Mouse (Mus musculus): Measurements from ENCODE around the gene Dlgap1. TPM values are rescaled to one million over a fixed set of nuclear protein-coding genes. Genes with fewer than 3 reads are reported as not detected.

Dlgap1 gene
- polyA plus RNA-seq, 1 experiment from 2014 or later, result 3.8 TPM

- H3K36me3 ChIP-seq (ENCODE audit: control insufficient read depth, insufficient read depth, low read length), result no peaks in the 10 kb centered on the region
- no peaks in the 10 kb centered on the region for H3K4me1 ChIP-seq (ENCODE audit: control insufficient read depth, insufficient read depth, low read length)
- H3K4me2 ChIP-seq (replicated peaks; ENCODE audit: low read depth, low read length), result no peak overlapping the region
- H3K9me3 ChIP-seq (ENCODE audit: control insufficient read depth, low read length), result no peaks in the 10 kb centered on the region
- H3K27ac ChIP-seq (ENCODE audit: low read depth, low read length), result no peak overlapping the region
- no peaks in the 10 kb centered on the region for H3K27me3 ChIP-seq (ENCODE audit: control insufficient read depth, insufficient read depth, low read length)
- no peak for ATAC-seq (ENCODE audit: low FRiP score, low TSS enrichment)
- H3K4me3 ChIP-seq (ENCODE audit: low read length), result no peak overlapping the region
- no peak overlapping the region for H3K9ac ChIP-seq (ENCODE audit: low read depth, low read length)
- WGBS, result 79% methylated on average over 5 of the region's 5 CpGs
These were observed 468.4 kb downstream of the Dlgap1 start for GRCm38 (mm10) chr17:70437229-70437628.

GRCm38 (mm10) chr17:70442976-70443375 is 474.1 kb downstream of the Dlgap1 start:
- no peaks in the 10 kb centered on the region for H3K4me1 ChIP-seq (ENCODE audit: control insufficient read depth, insufficient read depth, low read length)
- H3K27me3 ChIP-seq (ENCODE audit: control insufficient read depth, insufficient read depth, low read length), result no peaks in the 10 kb centered on the region
- H3K36me3 ChIP-seq (ENCODE audit: control insufficient read depth, insufficient read depth, low read length), result no peaks in the 10 kb centered on the region
- no peak for ATAC-seq (ENCODE audit: low FRiP score, low TSS enrichment)
- 91% methylated on average over 14 of the region's 14 CpGs for WGBS
- no peak overlapping the region for H3K27ac ChIP-seq (ENCODE audit: low read depth, low read length)
- H3K4me3 ChIP-seq (ENCODE audit: low read length), result no peak overlapping the region
- no peak overlapping the region for H3K4me2 ChIP-seq (replicated peaks; ENCODE audit: low read depth, low read length)
- no peaks in the 10 kb centered on the region for H3K9me3 ChIP-seq (ENCODE audit: control insufficient read depth, low read length)
- H3K9ac ChIP-seq (ENCODE audit: low read depth, low read length), result no peak overlapping the region

- Histone ChIP-seq H3K4me1 (ENCODE audit: control insufficient read depth, insufficient read depth, low read length) (no peaks in the 10 kb centered on the region), H3K4me3 (ENCODE audit: low read length) (no peak overlapping the region), H3K27me3 (ENCODE audit: control insufficient read depth, insufficient read depth, low read length) (no peaks in the 10 kb centered on the region), H3K9me3 (ENCODE audit: control insufficient read depth, low read length) (no peaks in the 10 kb centered on the region), H3K9ac (ENCODE audit: low read depth, low read length) (no peak overlapping the region), H3K27ac (ENCODE audit: low read depth, low read length) (no peak overlapping the region), H3K36me3 (ENCODE audit: control insufficient read depth, insufficient read depth, low read length) (no peaks in the 10 kb centered on the region), H3K4me2 (replicated peaks; ENCODE audit: low read depth, low read length) (no peak overlapping the region)
- no peak for ATAC-seq (ENCODE audit: low FRiP score, low TSS enrichment)
- WGBS, result 70% methylated on average over 8 of the region's 8 CpGs
These were observed 477.6 kb downstream of the Dlgap1 start for GRCm38 (mm10) chr17:70446451-70446850.

- H3K36me3 ChIP-seq (ENCODE audit: control insufficient read depth, insufficient read depth, low read length), result no peaks in the 10 kb centered on the region
- no peaks in the 10 kb centered on the region for H3K9me3 ChIP-seq (ENCODE audit: control insufficient read depth, low read length)
- H3K27me3 ChIP-seq (ENCODE audit: control insufficient read depth, insufficient read depth, low read length), result no peaks in the 10 kb centered on the region
- H3K4me2 ChIP-seq (replicated peaks; ENCODE audit: low read depth, low read length), result no peak overlapping the region
- 90% methylated on average over 7 of the region's 7 CpGs for WGBS
- ATAC-seq (ENCODE audit: low FRiP score, low TSS enrichment), result no peak
- no peak overlapping the region for H3K27ac ChIP-seq (ENCODE audit: low read depth, low read length)
- H3K4me1 ChIP-seq (ENCODE audit: control insufficient read depth, insufficient read depth, low read length), result no peaks in the 10 kb centered on the region
- no peak overlapping the region for H3K9ac ChIP-seq (ENCODE audit: low read depth, low read length)
- no peak overlapping the region for H3K4me3 ChIP-seq (ENCODE audit: low read length)
These were observed 486.2 kb downstream of the Dlgap1 start for GRCm38 (mm10) chr17:70455036-70455435.

GRCm38 (mm10) chr17:70457103-70457502 is 488.2 kb downstream of the Dlgap1 start:
- Histone ChIP-seq H3K9ac (ENCODE audit: low read depth, low read length) (no peak overlapping the region), H3K4me3 (ENCODE audit: low read length) (no peak overlapping the region), H3K4me2 (replicated peaks; ENCODE audit: low read depth, low read length) (no peak overlapping the region), H3K9me3 (ENCODE audit: control insufficient read depth, low read length) (no peaks in the 10 kb centered on the region), H3K36me3 (ENCODE audit: control insufficient read depth, insufficient read depth, low read length) (no peaks in the 10 kb centered on the region), H3K4me1 (ENCODE audit: control insufficient read depth, insufficient read depth, low read length) (no peaks in the 10 kb centered on the region), H3K27me3 (ENCODE audit: control insufficient read depth, insufficient read depth, low read length) (no peaks in the 10 kb centered on the region), H3K27ac (ENCODE audit: low read depth, low read length) (no peak overlapping the region)
- 0 out of 2 replicates have a peak, but pooled peaks have one; percentile 71 for ATAC-seq (ENCODE audit: low FRiP score, low TSS enrichment)
- 35% methylated on average over 1 of the region's 1 CpGs for WGBS

- no peak overlapping the region for H3K9ac ChIP-seq (ENCODE audit: low read depth, low read length)
- ATAC-seq (ENCODE audit: low FRiP score, low TSS enrichment), result no peak
- no peak overlapping the region for H3K4me2 ChIP-seq (replicated peaks; ENCODE audit: low read depth, low read length)
- no peak overlapping the region for H3K27ac ChIP-seq (ENCODE audit: low read depth, low read length)
- no peaks in the 10 kb centered on the region for H3K4me1 ChIP-seq (ENCODE audit: control insufficient read depth, insufficient read depth, low read length)
- no peaks in the 10 kb centered on the region for H3K36me3 ChIP-seq (ENCODE audit: control insufficient read depth, insufficient read depth, low read length)
- no peaks in the 10 kb centered on the region for H3K27me3 ChIP-seq (ENCODE audit: control insufficient read depth, insufficient read depth, low read length)
- no peak overlapping the region for H3K4me3 ChIP-seq (ENCODE audit: low read length)
- 89% methylated on average over 8 of the region's 8 CpGs for WGBS
- H3K9me3 ChIP-seq (ENCODE audit: control insufficient read depth, low read length), result no peaks in the 10 kb centered on the region
These were observed 493.4 kb downstream of the Dlgap1 start for GRCm38 (mm10) chr17:70462231-70462630.

GRCm38 (mm10) chr17:70462771-70463491 is 494.1 kb downstream of the Dlgap1 start:
- no peak overlapping the region for H3K9ac ChIP-seq (ENCODE audit: low read depth, low read length)
- H3K4me3 ChIP-seq (ENCODE audit: low read length), result no peak overlapping the region
- no peak overlapping the region for H3K27ac ChIP-seq (ENCODE audit: low read depth, low read length)
- H3K9me3 ChIP-seq (ENCODE audit: control insufficient read depth, low read length), result no peaks in the 10 kb centered on the region
- no peaks in the 10 kb centered on the region for H3K27me3 ChIP-seq (ENCODE audit: control insufficient read depth, insufficient read depth, low read length)
- H3K4me1 ChIP-seq (ENCODE audit: control insufficient read depth, insufficient read depth, low read length), result no peaks in the 10 kb centered on the region
- H3K4me2 ChIP-seq (replicated peaks; ENCODE audit: low read depth, low read length), result no peak overlapping the region
- ATAC-seq (ENCODE audit: low FRiP score, low TSS enrichment), result no peak
- H3K36me3 ChIP-seq (ENCODE audit: control insufficient read depth, insufficient read depth, low read length), result no peaks in the 10 kb centered on the region
- WGBS, result 81% methylated on average over 8 of the region's 8 CpGs

GRCm38 (mm10) chr17:70466413-70466812 is 497.5 kb downstream of the Dlgap1 start:
- no peak for ATAC-seq (ENCODE audit: low FRiP score, low TSS enrichment)
- no peaks in the 10 kb centered on the region for H3K36me3 ChIP-seq (ENCODE audit: control insufficient read depth, insufficient read depth, low read length)
- H3K9ac ChIP-seq (ENCODE audit: low read depth, low read length), result no peak overlapping the region
- no peaks in the 10 kb centered on the region for H3K9me3 ChIP-seq (ENCODE audit: control insufficient read depth, low read length)
- H3K4me3 ChIP-seq (ENCODE audit: low read length), result no peak overlapping the region
- H3K27ac ChIP-seq (ENCODE audit: low read depth, low read length), result no peak overlapping the region
- no peaks in the 10 kb centered on the region for H3K4me1 ChIP-seq (ENCODE audit: control insufficient read depth, insufficient read depth, low read length)
- H3K27me3 ChIP-seq (ENCODE audit: control insufficient read depth, insufficient read depth, low read length), result no peaks in the 10 kb centered on the region
- H3K4me2 ChIP-seq (replicated peaks; ENCODE audit: low read depth, low read length), result no peak overlapping the region
- 52% methylated on average over 4 of the region's 4 CpGs for WGBS

- H3K27me3 ChIP-seq (ENCODE audit: control insufficient read depth, insufficient read depth, low read length), result no peaks in the 10 kb centered on the region
- no peaks in the 10 kb centered on the region for H3K9me3 ChIP-seq (ENCODE audit: control insufficient read depth, low read length)
- H3K4me2 ChIP-seq (replicated peaks; ENCODE audit: low read depth, low read length), result no peak overlapping the region
- H3K9ac ChIP-seq (ENCODE audit: low read depth, low read length), result no peak overlapping the region
- WGBS, result 79% methylated on average over 7 of the region's 7 CpGs
- H3K4me3 ChIP-seq (ENCODE audit: low read length), result no peak overlapping the region
- no peak overlapping the region for H3K27ac ChIP-seq (ENCODE audit: low read depth, low read length)
- H3K36me3 ChIP-seq (ENCODE audit: control insufficient read depth, insufficient read depth, low read length), result no peaks in the 10 kb centered on the region
- H3K4me1 ChIP-seq (ENCODE audit: control insufficient read depth, insufficient read depth, low read length), result no peaks in the 10 kb centered on the region
- no peak for ATAC-seq (ENCODE audit: low FRiP score, low TSS enrichment)
These were observed 502.1 kb downstream of the Dlgap1 start for GRCm38 (mm10) chr17:70470970-70471371.

All from kidney, embryonic 14.5 days (tissue).